Comparison of ENCODE assay signal across 8 mouse cellular contexts in the genomic region with DNA sequence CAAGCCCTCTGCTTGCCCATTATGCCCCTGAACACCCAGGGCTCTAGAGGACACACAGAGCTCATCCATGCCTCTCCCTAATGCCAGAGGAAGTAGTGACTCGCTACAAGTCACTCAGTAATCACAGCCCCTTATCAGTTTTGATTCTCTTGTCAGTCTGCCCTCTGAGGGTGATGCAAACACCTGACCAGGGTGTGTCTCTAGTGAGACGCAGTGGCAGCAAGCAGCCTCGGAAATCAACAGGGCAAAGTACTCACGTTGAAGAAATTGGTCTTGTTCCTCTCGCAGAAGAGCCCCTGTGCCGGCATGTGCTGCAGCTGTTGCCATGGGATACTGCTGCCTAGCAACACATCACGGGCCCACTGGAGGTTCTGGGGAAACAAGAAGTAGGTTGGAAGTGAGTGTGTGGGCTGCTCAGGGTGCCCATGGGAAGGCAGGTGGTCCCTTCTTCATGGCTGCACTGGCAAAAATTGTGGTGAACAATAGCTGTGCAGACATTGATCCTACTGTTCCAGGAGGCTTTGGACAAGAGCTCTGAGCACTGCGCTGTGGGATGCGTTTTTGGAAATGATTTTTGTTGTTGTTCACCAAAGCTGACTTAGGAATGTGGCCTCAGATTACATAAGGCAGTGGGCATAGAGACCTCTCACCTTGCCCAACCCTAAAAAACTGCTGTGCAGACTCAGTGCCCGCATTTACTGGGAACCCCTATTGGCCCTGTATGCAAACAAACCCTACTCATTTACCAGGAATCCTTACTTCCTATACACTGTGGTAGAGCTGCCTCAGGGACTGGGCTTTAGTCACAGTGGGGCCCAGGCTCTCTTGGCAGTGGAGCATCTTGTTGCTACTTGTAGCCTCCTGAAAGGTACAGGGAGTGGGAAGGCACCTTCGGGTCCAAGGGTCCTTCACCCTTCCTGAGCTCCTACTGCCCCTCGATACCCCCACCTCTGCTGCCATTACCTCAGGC. TPM values are rescaled to one million over a fixed set of nuclear protein-coding genes. Genes with fewer than 3 reads are reported as not detected.
DNase-seq lines count a peak whose midpoint lies in the region; ATAC-seq and TF ChIP-seq lines count a peak whose summit lies in the region.

No protein-coding gene starts in this region.

- no peaks in the 10 kb centered on the region for H3K4me1 ChIP-seq in kidney, postnatal 0 days (replicated peaks; ENCODE audit: insufficient read depth, low read length)
- no peaks in the 10 kb centered on the region for H3K4me1 ChIP-seq in kidney, adult 2 months (ENCODE audit: control insufficient read depth, insufficient read depth, low read length)
- H3K4me1 ChIP-seq in neural tube, embryonic 15.5 days = peaks cover 22% of the 10 kb centered on the region

- no peak for TF ChIP-seq CTCF in kidney, postnatal 0 days (IDR thresholded peaks at IDR 0.05; ENCODE audit: low read depth)
- no peak for TF ChIP-seq CTCF in kidney, adult 2 months (conservative IDR thresholded peaks at IDR 0.05; ENCODE audit: insufficient read depth, insufficient read length, low read depth, low read length)

- no peak overlapping the region for H3K9ac ChIP-seq in kidney, postnatal 0 days (ENCODE audit: low read depth, low read length)
- no peak overlapping the region for H3K9ac ChIP-seq in neural tube, embryonic 15.5 days (replicated peaks)

- no peak overlapping the region for H3K27ac ChIP-seq in kidney, postnatal 0 days
- no peak overlapping the region for H3K27ac ChIP-seq in kidney, adult 2 months (ENCODE audit: insufficient read depth, low read depth, low read length)
- H3K27ac ChIP-seq in neural tube, embryonic 15.5 days (replicated peaks) = peak overlapping the region; percentile 77

- H3K9me3 ChIP-seq in kidney, postnatal 0 days (replicated peaks; ENCODE audit: low read length) = no peaks in the 10 kb centered on the region
- no peaks in the 10 kb centered on the region for H3K9me3 ChIP-seq in neural tube, embryonic 15.5 days (replicated peaks)

- H3K27me3 ChIP-seq in kidney, postnatal 0 days (ENCODE audit: insufficient read depth, low read length) = no peaks in the 10 kb centered on the region
- H3K27me3 ChIP-seq in kidney, adult 2 months (replicated peaks; ENCODE audit: control insufficient read depth, insufficient read depth, low read length) = no peaks in the 10 kb centered on the region
- no peaks in the 10 kb centered on the region for H3K27me3 ChIP-seq in neural tube, embryonic 15.5 days (replicated peaks)

- H3K36me3 ChIP-seq in kidney, postnatal 0 days (ENCODE audit: insufficient read depth, low read length) = peaks cover 32% of the 10 kb centered on the region
- H3K36me3 ChIP-seq in kidney, adult 2 months (ENCODE audit: control insufficient read depth, insufficient read depth, low read length) = no peaks in the 10 kb centered on the region
- peaks cover 26% of the 10 kb centered on the region for H3K36me3 ChIP-seq in neural tube, embryonic 15.5 days

- peak; percentile 45; the same call in 1 of the 2 replicates for ATAC-seq in kidney, postnatal 0 days (replicated peaks; ENCODE audit: low FRiP score, low read depth)
- ATAC-seq in hematopoietic stem cell, adult 5-6 weeks (replicated peaks in 1 of 2; ENCODE audit: insufficient read depth in 1 of 2, low FRiP score in 2 of 2, low TSS enrichment in 1 of 2, low read depth in 1 of 2, poor library complexity in 2 of 2, severe bottlenecking in 2 of 2) = peak; percentile 48 to 57; a peak in 1 of 4 replicates
- ATAC-seq in neural tube, embryonic 15.5 days (ENCODE audit: low FRiP score) = peak; percentile 93

- no peak overlapping the region for H3K4me3 ChIP-seq in kidney, postnatal 0 days (replicated peaks; ENCODE audit: low read depth, low read length)
- no peak overlapping the region for H3K4me3 ChIP-seq in kidney, adult 2 months (ENCODE audit: insufficient read depth, low read depth, low read length)
- H3K4me3 ChIP-seq in neural tube, embryonic 15.5 days (replicated peaks) = no peak overlapping the region

- no peak overlapping the region for H3K4me2 ChIP-seq in kidney, postnatal 0 days (ENCODE audit: low read length)
- peak overlapping the region; percentile 23 for H3K4me2 ChIP-seq in neural tube, embryonic 15.5 days

- WGBS in kidney, postnatal 0 days = 58% methylated on average over 12 of the region's 12 CpGs
- WGBS in kidney, adult 2 months = 63% methylated on average over 12 of the region's 12 CpGs
- whole genome bisulfite sequencing in neural tube, embryonic 15.5 days = 43% methylated on average over 12 of the region's 12 CpGs

- peak; percentile 24 for DNase-seq in kidney, postnatal 0 days (ENCODE audit: low spot score)
- DNase-seq in kidney, adult 2 months = no peak
- peak; percentile 85 to 89 for DNase-seq in left cerebral cortex, adult 9 months (ENCODE audit: low spot score in 2 of 2)
- no peak for DNase-seq in gastrocnemius, postnatal 10 days
- DNase-seq in urinary bladder, postnatal 10 days (ENCODE audit: low spot score) = no peak
- no peak for DNase-seq in cerebellum, adult 18-20 months

- TF ChIP-seq POLR2A in kidney, adult 2 months (IDR thresholded peaks at IDR 0.05; ENCODE audit: low read depth, low read length) = no peak

RNA-seq across cellular contexts. Expression of a gene that starts 40.5 kb away (rescaled TPM):
- polyA plus RNA-seq in kidney, postnatal 0 days (2015; fragmentation: Nextera tagmentation; extraction: Ambion mirVana) = 33.7 and 38.7 TPM in 2 replicates
- polyA plus RNA-seq in kidney, adult 2 months (2012; rRNA removed) = 193 and 196 TPM in 2 replicates
- total RNA-seq in hematopoietic stem cell, adult 5-6 weeks (2017) = 0.20 TPM in 1 of 2 replicates, not detected in the other
- 16.0 and 16.9 TPM in 2 replicates for polyA plus RNA-seq in neural tube, embryonic 15.5 days (2015; fragmentation: Nextera tagmentation; extraction: Ambion mirVana)
- 1 to 10 TPM; 2.6 to 3.3 TPM for total RNA-seq in gastrocnemius, postnatal 10 days (2021)

Comparison
In these comparisons a context has a peak if more than half of its experiments do, and no peak if none do; other contexts are left out.
1. DNase-seq: peak in kidney, postnatal 0 days (single experiment) and left cerebral cortex, adult 9 months (2 of 2); none in kidney, adult 2 months (single experiment), gastrocnemius, postnatal 10 days (single experiment), urinary bladder, postnatal 10 days (single experiment) and cerebellum, adult 18-20 months (0 of 2).
2. Peak in every context shown above with its lines, with median percentiles within 50 percentile points of each other: ATAC-seq.